Mouse (Mus musculus): Measurements from ENCODE around the gene Palld.

Palld gene

GRCm38 (mm10) chr8:61628938-61629630, 273.4 kb downstream of the Palld start:
- DNase-seq (ENCODE audit: low spot score) = no peak

- no peak for DNase-seq (ENCODE audit: low spot score)
Measured at GRCm38 (mm10) chr8:61626246-61626952, 276.1 kb downstream of the Palld start.

- DNase-seq (ENCODE audit: low spot score) = no peak
Measured at GRCm38 (mm10) chr8:61625656-61626210, 276.8 kb downstream of the Palld start.

- no peak for DNase-seq (ENCODE audit: low spot score)
Measured at GRCm38 (mm10) chr8:61623485-61624417, 278.7 kb downstream of the Palld start.

GRCm38 (mm10) chr8:61621300-61621699, 281.2 kb downstream of the Palld start:
- DNase-seq (ENCODE audit: low spot score) = no peak

GRCm38 (mm10) chr8:61617651-61618050, 284.8 kb downstream of the Palld start:
- no peak for DNase-seq (ENCODE audit: low spot score)

- DNase-seq (ENCODE audit: low spot score) = no peak
Measured at GRCm38 (mm10) chr8:61617049-61617448, 285.4 kb downstream of the Palld start.

GRCm38 (mm10) chr8:61615711-61616697, 286.5 kb downstream of the Palld start:
- DNase-seq (ENCODE audit: low spot score) = no peak

- DNase-seq (ENCODE audit: low spot score) = no peak
Measured at GRCm38 (mm10) chr8:61611741-61612140, 290.7 kb downstream of the Palld start.

- DNase-seq (ENCODE audit: low spot score) = no peak
Measured at GRCm38 (mm10) chr8:61611077-61611476, 291.4 kb downstream of the Palld start.

- DNase-seq (ENCODE audit: low spot score) = no peak
Measured at GRCm38 (mm10) chr8:61610546-61610945, 291.9 kb downstream of the Palld start.

GRCm38 (mm10) chr8:61607463-61607813, 295.1 kb downstream of the Palld start:
- no peak for DNase-seq (ENCODE audit: low spot score)

GRCm38 (mm10) chr8:61606795-61607462, 295.6 kb downstream of the Palld start:
- peak; percentile 74 for DNase-seq (ENCODE audit: low spot score)

GRCm38 (mm10) chr8:61604871-61605270, 297.6 kb downstream of the Palld start:
- DNase-seq (ENCODE audit: low spot score) = no peak

GRCm38 (mm10) chr8:61596889-61597288, 305.6 kb downstream of the Palld start:
- DNase-seq (ENCODE audit: low spot score) = no peak

- DNase-seq (ENCODE audit: low spot score) = no peak
Measured at GRCm38 (mm10) chr8:61591446-61591845, 311.0 kb downstream of the Palld start.

GRCm38 (mm10) chr8:61590551-61591431, 311.7 kb downstream of the Palld start:
- peak; percentile 83 for DNase-seq (ENCODE audit: low spot score)

- DNase-seq (ENCODE audit: low spot score) = no peak
Measured at GRCm38 (mm10) chr8:61589972-61590391, 312.5 kb downstream of the Palld start.

GRCm38 (mm10) chr8:61588336-61588735, 314.2 kb downstream of the Palld start:
- no peak for DNase-seq (ENCODE audit: low spot score)

Data from T-cell, adult 2 months (primary cell).